Mouse (Mus musculus): Measurements from ENCODE around the gene Hirip3.
"Not testable (repeated sequence)": the region's sequence is repeated elsewhere in the genome, so short reads cannot be mapped to it uniquely, and the experiment has no call there.

- TF ChIP-seq CTCF (IDR thresholded peaks at IDR 0.05; ENCODE audit: low read depth, low read length); POLR2A (IDR thresholded peaks at IDR 0.05; ENCODE audit: insufficient read depth, low read length); EP300 (IDR thresholded peaks at IDR 0.05; ENCODE audit: insufficient read depth, low read depth, low read length): not testable (repeated sequence)
These were observed 38.0 kb downstream of the Hirip3 start for GRCm38 (mm10) chr7:126899781-126900180.
